Mouse (Mus musculus) limb, embryonic 11.5 days (tissue): ENCODE measurements at regions not wholly inside any gene's neighbourhood (a gene's known extent, or its start where the extent isn't known, plus 50 kb on each side); places are given as distances from the start of the nearest gene placed in this dataset.

Source experiments
- ATAC-seq: fragments of 200-750 bp; cut with Nextera tagmentation; 2 replicates; pipeline ENCODE4 v1.8.0; 2017; ENCODE audit warnings: low read depth; ENCODE audit not compliant: insufficient number of reproducible peaks, low FRiP score, low TSS enrichment
- DNase-seq: peaks from one replicate; pipeline ENCODE4 v3.0.0-alpha.2; 2015; ENCODE audit warnings: low spot score
- H3K27ac ChIP-seq: fragments of 300-500 bp; sonication (generic); replicated peaks from 2 replicates; pipeline ENCODE4 v1.5.1; 2014; ENCODE audit warnings: low read depth, mild to moderate bottlenecking, low read length
- H3K27me3 ChIP-seq: fragments of 300-500 bp; sonication (generic); 2 replicates; pipeline ENCODE4 v1.6.1; 2014; ENCODE audit warnings: mild to moderate bottlenecking, low read length, mixed read lengths; ENCODE audit not compliant: control insufficient read depth, insufficient read depth
- H3K36me3 ChIP-seq: fragments of 300-500 bp; sonication (generic); 2 replicates; pipeline ENCODE4 v1.6.1; 2014; ENCODE audit warnings: mild to moderate bottlenecking, low read length, moderate library complexity, mixed read lengths; ENCODE audit not compliant: control insufficient read depth, insufficient read depth
- H3K4me1 ChIP-seq: fragments of 300-500 bp; sonication (generic); 2 replicates; pipeline ENCODE4 v1.6.1; 2014; ENCODE audit warnings: low read length, mixed read lengths; ENCODE audit not compliant: control insufficient read depth, insufficient read depth
- H3K4me2 ChIP-seq: fragments of 300-500 bp; sonication (generic); 2 replicates; pipeline ENCODE4 v1.6.1; 2014; ENCODE audit warnings: low read depth, mild to moderate bottlenecking, moderate library complexity; ENCODE audit not compliant: severe bottlenecking
- H3K4me3 ChIP-seq: fragments of 300-500 bp; sonication (generic); 2 replicates; pipeline ENCODE4 v1.5.1; 2014; ENCODE audit warnings: low read depth, low read length
- H3K9ac ChIP-seq: fragments of 300-500 bp; sonication (generic); 2 replicates; pipeline ENCODE4 v1.6.1; 2014; ENCODE audit warnings: mild to moderate bottlenecking, low read length
- H3K9me3 ChIP-seq: fragments of 300-500 bp; sonication (generic); 2 replicates; pipeline ENCODE4 v1.6.1; 2016; ENCODE audit warnings: low read length; ENCODE audit not compliant: control insufficient read depth
- WGBS: fragments of 180-500 bp; shearing (Covaris S2); extraction: QIAGEN DNeasy Blood & Tissue Kit; methylation state at CpG from one replicate; pipeline ENCODE4 v1.1.7; 2014; 5-methylcytosine and 5-hydroxymethylcytosine counted together

- Histone ChIP-seq H3K4me2 (no peak overlapping the region), H3K27me3 (no peaks in the 10 kb centered on the region), H3K9ac (no peak overlapping the region), H3K4me3 (no peak overlapping the region), H3K36me3 (no peaks in the 10 kb centered on the region), H3K4me1 (no peaks in the 10 kb centered on the region), H3K27ac (no peak overlapping the region), H3K9me3 (no peaks in the 10 kb centered on the region)
- no peak for ATAC-seq
- DNase-seq, result no peak
- WGBS, result 92% methylated on average over 2 of the region's 2 CpGs
Measured at GRCm38 (mm10) chr2:139250138-139250537, 243.6 kb upstream of the Sptlc3 start.

GRCm38 (mm10) chr2:139267119-139267518, 226.6 kb upstream of the Sptlc3 start:
- DNase-seq, result no peak
- no peaks in the 10 kb centered on the region for H3K36me3 ChIP-seq
- H3K4me3 ChIP-seq, result no peak overlapping the region
- no peak overlapping the region for H3K4me2 ChIP-seq
- no peaks in the 10 kb centered on the region for H3K27me3 ChIP-seq
- no peak for ATAC-seq
- H3K9me3 ChIP-seq, result no peaks in the 10 kb centered on the region
- WGBS, result 91% methylated on average over 2 of the region's 2 CpGs
- H3K27ac ChIP-seq, result no peak overlapping the region
- H3K4me1 ChIP-seq, result no peaks in the 10 kb centered on the region
- H3K9ac ChIP-seq, result no peak overlapping the region

- Histone ChIP-seq H3K27me3 (no peaks in the 10 kb centered on the region), H3K4me3 (no peak overlapping the region)
- 78% methylated on average over 5 of the region's 5 CpGs for WGBS
Measured at GRCm38 (mm10) chr2:139276581-139276980, 217.1 kb upstream of the Sptlc3 start.

GRCm38 (mm10) chr2:139277571-139277970, 216.1 kb upstream of the Sptlc3 start:
- DNase-seq (no peak), ATAC-seq (no peak)
- Histone ChIP-seq H3K9ac (no peak overlapping the region), H3K4me3 (no peak overlapping the region), H3K27me3 (no peaks in the 10 kb centered on the region), H3K4me1 (no peaks in the 10 kb centered on the region), H3K9me3 (no peaks in the 10 kb centered on the region), H3K27ac (no peak overlapping the region), H3K4me2 (no peak overlapping the region), H3K36me3 (no peaks in the 10 kb centered on the region)
- 92% methylated on average over 8 of the region's 8 CpGs for WGBS

More at GRCm38 (mm10) chr2:139276581-139276980, 217.1 kb upstream of the Sptlc3 start:
- H3K9me3 ChIP-seq, result no peaks in the 10 kb centered on the region
- H3K27ac ChIP-seq, result no peak overlapping the region
- ATAC-seq (no peak), DNase-seq (no peak)
- H3K9ac ChIP-seq, result no peak overlapping the region
- no peaks in the 10 kb centered on the region for H3K4me1 ChIP-seq
- no peak overlapping the region for H3K4me2 ChIP-seq
- H3K36me3 ChIP-seq, result no peaks in the 10 kb centered on the region

- H3K9me3 ChIP-seq, result no peaks in the 10 kb centered on the region
- no peak overlapping the region for H3K4me3 ChIP-seq
- ATAC-seq (no peak), DNase-seq (no peak)
- no peaks in the 10 kb centered on the region for H3K36me3 ChIP-seq
- H3K4me1 ChIP-seq, result no peaks in the 10 kb centered on the region
- no peak overlapping the region for H3K27ac ChIP-seq
- no peak overlapping the region for H3K9ac ChIP-seq
- WGBS, result 78% methylated on average over 3 of the region's 3 CpGs
- no peak overlapping the region for H3K4me2 ChIP-seq
- no peaks in the 10 kb centered on the region for H3K27me3 ChIP-seq
Measured at GRCm38 (mm10) chr2:139281056-139281455, 212.7 kb upstream of the Sptlc3 start.

- WGBS, result 86% methylated on average over 4 of the region's 4 CpGs
- ATAC-seq, result no peak
Measured at GRCm38 (mm10) chr2:139284315-139284714, 209.4 kb upstream of the Sptlc3 start.

GRCm38 (mm10) chr2:139286446-139286845, 207.3 kb upstream of the Sptlc3 start:
- no peak overlapping the region for H3K27ac ChIP-seq
- WGBS, result 55% methylated on average over 2 of the region's 2 CpGs

More at GRCm38 (mm10) chr2:139284315-139284714, 209.4 kb upstream of the Sptlc3 start:
- no peak for DNase-seq
- no peaks in the 10 kb centered on the region for H3K9me3 ChIP-seq
- H3K4me2 ChIP-seq, result no peak overlapping the region
- no peak overlapping the region for H3K27ac ChIP-seq
- no peak overlapping the region for H3K9ac ChIP-seq
- H3K4me1 ChIP-seq, result no peaks in the 10 kb centered on the region
- no peaks in the 10 kb centered on the region for H3K36me3 ChIP-seq
- no peaks in the 10 kb centered on the region for H3K27me3 ChIP-seq
- no peak overlapping the region for H3K4me3 ChIP-seq

GRCm38 (mm10) chr2:139298541-139299152, 195.1 kb upstream of the Sptlc3 start:
- H3K4me2 ChIP-seq, result no peak overlapping the region
- H3K4me3 ChIP-seq, result no peak overlapping the region
- H3K27me3 ChIP-seq, result no peaks in the 10 kb centered on the region
- H3K36me3 ChIP-seq, result no peaks in the 10 kb centered on the region
- no peaks in the 10 kb centered on the region for H3K4me1 ChIP-seq
- H3K9me3 ChIP-seq, result no peaks in the 10 kb centered on the region
- peak; percentile 66 for DNase-seq
- no peak for ATAC-seq
- WGBS, result 68% methylated on average over 6 of the region's 6 CpGs
- no peak overlapping the region for H3K9ac ChIP-seq
- no peak overlapping the region for H3K27ac ChIP-seq

More at GRCm38 (mm10) chr2:139286446-139286845, 207.3 kb upstream of the Sptlc3 start:
- Histone ChIP-seq H3K36me3 (no peaks in the 10 kb centered on the region), H3K27me3 (no peaks in the 10 kb centered on the region), H3K4me2 (no peak overlapping the region), H3K4me1 (no peaks in the 10 kb centered on the region), H3K4me3 (no peak overlapping the region), H3K9me3 (no peaks in the 10 kb centered on the region), H3K9ac (no peak overlapping the region)
- ATAC-seq (no peak), DNase-seq (no peak)

GRCm38 (mm10) chr2:139311401-139311812, 182.3 kb upstream of the Sptlc3 start:
- ATAC-seq, result no peak
- 91% methylated on average over 1 of the region's 1 CpGs for WGBS

More at GRCm38 (mm10) chr2:139311401-139311812, 182.3 kb upstream of the Sptlc3 start:
- Histone ChIP-seq H3K9ac (no peak overlapping the region), H3K4me2 (no peak overlapping the region), H3K27ac (no peak overlapping the region), H3K4me1 (no peaks in the 10 kb centered on the region), H3K36me3 (no peaks in the 10 kb centered on the region), H3K4me3 (no peak overlapping the region), H3K27me3 (no peaks in the 10 kb centered on the region), H3K9me3 (no peaks in the 10 kb centered on the region)
- DNase-seq, result no peak
